Mouse (Mus musculus) heart, postnatal 0 days (tissue): ENCODE results near the gene Ndrg3. TPM values are rescaled to one million over a fixed set of nuclear protein-coding genes. Genes with fewer than 3 reads are reported as not detected.

ENCODE experiments used
- ATAC-seq: fragments of 200-750 bp; cut with Nextera tagmentation; 2 replicates; pipeline ENCODE4 v1.8.0; 2017; ENCODE audit warnings: low read depth, moderate number of reproducible peaks, moderate library complexity; ENCODE audit not compliant: insufficient read depth
- DNase-seq: peaks from one replicate; pipeline ENCODE4 v3.0.0-alpha.2; 2016; ENCODE audit warnings: low spot score
- H3K27ac ChIP-seq: fragments of 300-500 bp; sonication (generic); 2 replicates; pipeline ENCODE4 v1.5.1; 2014; ENCODE audit warnings: low read depth, mild to moderate bottlenecking
- H3K27me3 ChIP-seq: fragments of 300-500 bp; sonication (generic); 2 replicates; pipeline ENCODE4 v1.6.1; 2014; ENCODE audit warnings: low read length, mixed read lengths; ENCODE audit not compliant: control insufficient read depth, insufficient read depth
- H3K36me3 ChIP-seq: fragments of 300-500 bp; sonication (generic); replicated peaks from 2 replicates; pipeline ENCODE4 v1.6.1; 2014; ENCODE audit warnings: low read length, mixed read lengths; ENCODE audit not compliant: control insufficient read depth, insufficient read depth
- H3K4me1 ChIP-seq: fragments of 300-500 bp; sonication (generic); 2 replicates; pipeline ENCODE4 v1.6.1; 2014; ENCODE audit warnings: antibody characterized with exemption; ENCODE audit not compliant: control insufficient read depth, insufficient read depth
- H3K4me2 ChIP-seq: fragments of 300-500 bp; sonication (generic); 2 replicates; pipeline ENCODE4 v1.6.1; 2014; ENCODE audit warnings: low read depth, mild to moderate bottlenecking, low read length, moderate library complexity
- H3K4me3 ChIP-seq: fragments of 300-500 bp; sonication (generic); 2 replicates; pipeline ENCODE4 v1.5.1; 2014; ENCODE audit warnings: low read depth, low read length
- H3K9ac ChIP-seq: fragments of 300-500 bp; sonication (generic); replicated peaks from 2 replicates; pipeline ENCODE4 v1.6.1; 2014; ENCODE audit warnings: low read depth, low read length, mixed read lengths
- H3K9me3 ChIP-seq: fragments of 300-500 bp; sonication (generic); replicated peaks from 2 replicates; pipeline ENCODE4 v1.6.1; 2016; ENCODE audit warnings: low read length; ENCODE audit not compliant: control insufficient read depth
- CTCF ChIP-seq: IDR thresholded peaks from 2 replicates; pipeline ENCODE4 v1.5.1; 2016; ENCODE audit warnings: antibody characterized with exemption, control low read depth, low read depth
- EP300 ChIP-seq: IDR thresholded peaks from 2 replicates; pipeline ENCODE4 v1.6.1; 2016; ENCODE audit warnings: antibody characterized with exemption, low read depth
- WGBS: fragments of 180-500 bp; shearing (Covaris S2); extraction: QIAGEN DNeasy Blood & Tissue Kit; methylation state at CpG from one replicate; pipeline ENCODE4 v1.1.7; 2014; 5-methylcytosine and 5-hydroxymethylcytosine counted together
- polyA plus RNA-seq: library from polyadenylated mRNA; unstranded; fragments of >200 nt; fragmentation: Nextera tagmentation; extraction: Ambion mirVana; gene quantifications from 2 replicates; pipeline ENCODE4 v1.2.1, GENCODE M21; 2015
- total RNA-seq: library from RNA; depleted of rRNA; stranded (reverse); fragments of >200 nt; gene quantifications from 2 replicates; pipeline ENCODE4 v1.2.3, GENCODE M21; 2014; ENCODE audit warnings: low replicate concordance

Ndrg3 gene
- total and polyA plus RNA-seq, 2 experiments from 2014 or later = 16.2 to 27.2 TPM

DNA sequence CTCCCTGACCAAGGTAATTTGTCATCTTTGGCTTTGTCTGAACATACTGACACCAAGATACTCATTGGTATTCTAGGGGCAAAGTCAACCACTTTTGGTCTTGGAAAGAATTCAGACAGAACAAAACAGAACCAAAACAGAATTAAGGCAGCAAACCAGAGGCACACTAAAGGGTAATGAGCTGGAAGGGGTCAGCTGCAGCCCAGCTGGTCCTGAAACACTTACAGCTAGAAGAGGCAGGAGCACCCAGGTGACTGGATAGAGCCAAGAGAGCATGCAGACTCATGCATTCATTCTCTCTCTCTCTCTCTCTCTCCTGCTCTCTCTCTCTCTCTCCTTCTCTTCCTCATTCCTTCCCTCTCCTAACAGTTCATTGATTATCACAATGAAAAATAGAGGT lies 15.1 kb downstream of the Ndrg3 start:
- H3K4me3 ChIP-seq = no peak overlapping the region
- no peak for ATAC-seq

DNA sequence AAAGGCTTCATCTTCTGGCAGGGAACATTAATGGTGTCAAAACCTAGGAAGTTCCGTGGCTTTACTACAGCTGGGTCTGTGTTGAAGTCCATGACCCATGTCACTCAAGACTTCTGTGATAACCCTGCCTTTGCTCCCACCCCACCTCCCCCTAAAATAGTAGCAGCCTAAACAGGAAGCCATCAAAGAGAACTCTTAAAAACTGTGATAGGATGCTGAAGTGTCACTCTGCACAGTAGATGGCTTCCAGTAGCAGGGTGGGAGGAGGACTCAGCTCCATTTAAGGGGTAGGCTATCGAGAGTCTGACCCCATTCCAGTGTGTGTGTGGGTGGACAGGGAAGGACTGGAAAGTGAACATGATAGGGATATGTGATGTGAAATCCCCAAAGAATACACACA lies 16.9 kb downstream of the Ndrg3 start:
- Histone ChIP-seq H3K4me3 (no peak overlapping the region), H3K36me3 (no peaks in the 10 kb centered on the region), H3K9ac (no peak overlapping the region), H3K27ac (peak overlapping the region; percentile 75), H3K27me3 (no peaks in the 10 kb centered on the region), H3K4me1 (peaks cover 36% of the 10 kb centered on the region), H3K9me3 (no peaks in the 10 kb centered on the region), H3K4me2 (peak overlapping the region; percentile 29; the same call in 1 of the 2 replicates)
- ATAC-seq (peak; percentile 83), DNase-seq (peak; percentile 56)
- TF ChIP-seq EP300 = no peak
- no peak for TF ChIP-seq CTCF
- 0% methylated on average over 2 of the region's 2 CpGs for WGBS

More for the DNA sequence above, 15.1 kb downstream of the Ndrg3 start:
- no peak overlapping the region for H3K27ac ChIP-seq
- H3K4me1 ChIP-seq = peaks cover 28% of the 10 kb centered on the region
- no peak overlapping the region for H3K9ac ChIP-seq
- no peak for DNase-seq
- H3K36me3 ChIP-seq = no peaks in the 10 kb centered on the region
- H3K9me3 ChIP-seq = no peaks in the 10 kb centered on the region
- H3K4me2 ChIP-seq = no peak overlapping the region
- no peak for TF ChIP-seq EP300
- TF ChIP-seq CTCF = no peak
- no peaks in the 10 kb centered on the region for H3K27me3 ChIP-seq

DNA sequence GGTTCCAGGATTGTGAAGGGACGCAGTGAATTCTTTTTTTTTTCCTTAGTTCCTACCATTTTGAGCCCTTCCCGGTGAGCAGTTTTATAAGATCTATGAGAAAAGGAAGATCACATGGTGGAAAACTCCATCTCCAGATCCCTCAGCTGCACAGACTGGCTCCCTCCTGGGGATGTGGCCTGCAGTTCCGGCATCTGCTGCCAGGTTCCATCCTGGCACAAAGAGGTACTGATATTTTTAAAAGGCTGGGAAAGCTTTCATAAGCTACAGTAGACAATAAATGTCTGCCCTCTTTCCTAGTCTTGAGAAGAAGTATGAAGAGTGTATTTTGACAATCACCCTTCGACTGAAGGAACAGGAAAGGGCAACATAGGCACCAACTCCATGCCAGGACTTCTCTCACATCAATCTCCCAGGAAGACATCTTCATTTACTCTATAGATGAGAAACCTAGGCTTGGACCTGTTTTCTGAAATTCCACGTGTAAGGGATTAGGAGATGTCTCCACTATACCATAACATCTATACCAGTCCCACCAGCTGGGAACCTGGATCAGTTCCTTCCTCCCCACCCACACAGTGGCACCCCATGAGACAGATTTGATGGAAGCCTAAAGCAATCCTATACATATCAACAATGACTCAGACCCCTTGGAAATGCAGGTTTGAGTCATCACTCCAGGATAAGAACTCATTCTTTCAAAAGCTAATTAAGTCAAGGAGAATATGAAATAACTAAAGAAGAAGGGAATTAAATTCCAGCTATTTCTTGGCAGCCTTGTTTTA lies 18.3 kb downstream of the Ndrg3 start:
- no peaks in the 10 kb centered on the region for H3K27me3 ChIP-seq
- no peak for TF ChIP-seq EP300
- TF ChIP-seq CTCF = no peak
- DNase-seq (no peak), ATAC-seq (no peak)
- WGBS = 60% methylated on average over 5 of the region's 5 CpGs
- no peaks in the 10 kb centered on the region for H3K9me3 ChIP-seq
- no peak overlapping the region for H3K9ac ChIP-seq
- no peaks in the 10 kb centered on the region for H3K36me3 ChIP-seq
- H3K4me3 ChIP-seq = no peak overlapping the region
- H3K4me1 ChIP-seq = peaks cover 36% of the 10 kb centered on the region
- no peak overlapping the region for H3K4me2 ChIP-seq
- H3K27ac ChIP-seq = no peak overlapping the region

DNA sequence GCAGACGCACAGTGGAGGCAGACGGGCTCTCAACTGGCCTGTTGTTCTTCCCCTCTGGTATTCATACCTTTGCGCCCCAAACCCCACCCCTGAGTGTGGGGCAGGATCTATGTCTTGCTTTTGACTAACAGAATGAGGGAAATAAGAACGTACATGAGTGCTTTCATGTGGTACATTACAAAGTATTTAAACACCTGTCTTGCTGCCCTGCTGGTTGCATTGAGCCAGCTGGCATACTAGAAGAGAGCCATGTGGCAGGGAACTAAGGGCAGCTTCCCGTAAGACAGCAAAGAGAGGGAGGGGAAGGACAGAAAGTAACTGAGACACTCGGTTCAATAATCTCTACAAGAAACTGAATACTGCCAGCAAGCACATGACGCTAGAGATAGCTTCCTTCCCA lies 21.6 kb downstream of the Ndrg3 start:
- peak; percentile 2 for DNase-seq
- no peak for ATAC-seq
- no peak overlapping the region; the same call in 1 of the 2 replicates for H3K4me2 ChIP-seq
- no peaks in the 10 kb centered on the region for H3K9me3 ChIP-seq
- 58% methylated on average over 7 of the region's 7 CpGs for WGBS
- TF ChIP-seq CTCF = no peak
- TF ChIP-seq EP300 = no peak
- 0 out of 2 replicates have a peak, but pooled peaks cover 7% of the 10 kb centered on the region for H3K36me3 ChIP-seq
- H3K4me1 ChIP-seq = peaks cover 30% of the 10 kb centered on the region
- no peak overlapping the region; the same call in 1 of the 2 replicates for H3K27ac ChIP-seq
- H3K4me3 ChIP-seq = no peak overlapping the region
- no peak overlapping the region for H3K9ac ChIP-seq
- H3K27me3 ChIP-seq = no peaks in the 10 kb centered on the region

DNA sequence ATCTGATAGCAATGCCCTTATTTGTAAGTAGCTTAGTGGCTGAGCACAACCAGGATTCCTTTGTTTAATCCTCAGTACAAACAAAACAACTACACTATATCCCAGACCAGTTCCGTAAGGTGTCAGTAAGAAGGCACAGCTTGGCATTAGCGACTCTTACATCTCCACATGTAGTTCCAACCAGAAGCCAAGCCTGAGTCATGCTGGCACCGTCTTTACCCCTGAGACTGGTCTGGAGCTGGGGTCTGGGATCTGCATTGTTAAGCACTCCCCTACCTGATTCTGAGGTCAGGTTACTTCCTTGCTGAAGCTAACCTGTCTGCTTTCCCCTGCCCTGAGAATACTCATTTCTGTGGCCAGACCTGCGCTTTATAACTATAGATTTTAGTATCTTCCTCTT lies 23.4 kb downstream of the Ndrg3 start:
- no peak for TF ChIP-seq EP300
- TF ChIP-seq CTCF = no peak
- ATAC-seq = no peak
- Histone ChIP-seq H3K4me1 (peaks cover 13% of the 10 kb centered on the region), H3K9ac (no peak overlapping the region), H3K4me3 (no peak overlapping the region), H3K4me2 (no peak overlapping the region), H3K36me3 (0 out of 2 replicates have a peak, but pooled peaks cover 7% of the 10 kb centered on the region), H3K27me3 (no peaks in the 10 kb centered on the region), H3K27ac (no peak overlapping the region), H3K9me3 (no peaks in the 10 kb centered on the region)
- WGBS = 76% methylated on average over 4 of the region's 4 CpGs
- DNase-seq = no peak
